Mouse (Mus musculus): ENCODE data around the gene Kctd10.
A peak's percentile ranks its signal among the peaks of the same experiment; 100 is the strongest.

Kctd10 gene

GRCm38 (mm10) chr5:114379763-114380162, 545 bp downstream of the Kctd10 start:
- DNase-seq (ENCODE audit: extremely low read depth, insufficient read length, low spot score) = no peak

GRCm38 (mm10) chr5:114378936-114379335, 1.4 kb downstream of the Kctd10 start:
- DNase-seq (ENCODE audit: extremely low read depth, insufficient read length, low spot score) = no peak

- no peak for DNase-seq (ENCODE audit: extremely low read depth, insufficient read length, low spot score)
Observed at GRCm38 (mm10) chr5:114378177-114378920, 2.0 kb downstream of the Kctd10 start.

- no peak for DNase-seq (ENCODE audit: extremely low read depth, insufficient read length, low spot score)
Observed at GRCm38 (mm10) chr5:114374409-114375213, 5.7 kb downstream of the Kctd10 start.

GRCm38 (mm10) chr5:114373581-114373980, 6.7 kb downstream of the Kctd10 start:
- no peak for DNase-seq (ENCODE audit: extremely low read depth, insufficient read length, low spot score)

- DNase-seq (ENCODE audit: extremely low read depth, insufficient read length, low spot score) = peak; percentile 58
Observed at GRCm38 (mm10) chr5:114373174-114373573, 7.1 kb downstream of the Kctd10 start.

GRCm38 (mm10) chr5:114372565-114372964, 7.7 kb downstream of the Kctd10 start:
- peak; percentile 79 for DNase-seq (ENCODE audit: extremely low read depth, insufficient read length, low spot score)

GRCm38 (mm10) chr5:114371731-114372473, 8.4 kb downstream of the Kctd10 start:
- peak; percentile 66 for DNase-seq (ENCODE audit: extremely low read depth, insufficient read length, low spot score)

GRCm38 (mm10) chr5:114371331-114371730, 9.0 kb downstream of the Kctd10 start:
- DNase-seq (ENCODE audit: extremely low read depth, insufficient read length, low spot score) = no peak

- peak; percentile 65 for DNase-seq (ENCODE audit: extremely low read depth, insufficient read length, low spot score)
Observed at GRCm38 (mm10) chr5:114370371-114370776, 9.9 kb downstream of the Kctd10 start.

- no peak for DNase-seq (ENCODE audit: extremely low read depth, insufficient read length, low spot score)
Observed at GRCm38 (mm10) chr5:114369921-114370320, 10.4 kb downstream of the Kctd10 start.

- DNase-seq (ENCODE audit: extremely low read depth, insufficient read length, low spot score) = no peak
Observed at GRCm38 (mm10) chr5:114368803-114369496, 11.4 kb downstream of the Kctd10 start.

GRCm38 (mm10) chr5:114368121-114368520, 12.2 kb downstream of the Kctd10 start:
- no peak for DNase-seq (ENCODE audit: extremely low read depth, insufficient read length, low spot score)

GRCm38 (mm10) chr5:114365043-114365752, 15.1 kb downstream of the Kctd10 start:
- no peak for DNase-seq (ENCODE audit: extremely low read depth, insufficient read length, low spot score)

GRCm38 (mm10) chr5:114360968-114361367, 19.3 kb downstream of the Kctd10 start:
- DNase-seq (ENCODE audit: extremely low read depth, insufficient read length, low spot score) = no peak

GRCm38 (mm10) chr5:114359586-114359985, 20.7 kb downstream of the Kctd10 start:
- DNase-seq (ENCODE audit: extremely low read depth, insufficient read length, low spot score) = no peak

GRCm38 (mm10) chr5:114358833-114359232, 21.5 kb downstream of the Kctd10 start:
- no peak for DNase-seq (ENCODE audit: extremely low read depth, insufficient read length, low spot score)

GRCm38 (mm10) chr5:114356936-114357751, 23.2 kb downstream of the Kctd10 start:
- no peak for DNase-seq (ENCODE audit: extremely low read depth, insufficient read length, low spot score)

All from 3134 (cell line).